Mouse (Mus musculus) hematopoietic multipotent progenitor cell, adult 10-12 weeks (in vitro differentiated cells): ENCODE data around the gene Madcam1. TPM values are rescaled to one million over a fixed set of nuclear protein-coding genes. Genes with fewer than 3 reads are reported as not detected.

Source experiments
- polyA plus RNA-seq: library from polyadenylated mRNA; stranded (reverse); fragments of >175 nt; gene quantifications from 2 replicates; pipeline ENCODE4 v1.2.3, GENCODE M21; 2012; ENCODE audit warnings: low replicate concordance

The Madcam1 gene
- 0.47 and 1.1 TPM in 2 replicates for polyA plus RNA-seq

GRCm38 (mm10) chr10:79664131-79664665, at the start of gene Madcam1:
Gene Madcam1 (plus strand): TSS chr10:79664559.

GRCm38 (mm10) chr10:79637128-79638110, 26.9 kb upstream of the Madcam1 start, which contains the start of gene Shc2:
Gene Shc2 (minus strand): TSS chr10:79637918.

GRCm38 (mm10) chr10:79645711-79646110, 18.6 kb upstream of the Madcam1 start, which contains the start of gene Odf3l2:
Gene Odf3l2 (minus strand): TSS chr10:79645738.

GRCm38 (mm10) chr10:79668771-79669575, 4.6 kb downstream of the Madcam1 start, which contains the start of gene Tpgs1:
Gene Tpgs1 (plus strand): TSS chr10:79669369.

GRCm38 (mm10) chr10:79681591-79682245, 17.4 kb downstream of the Madcam1 start, which contains the start of gene Cdc34:
Gene Cdc34 (plus strand): TSS chr10:79682195.

GRCm38 (mm10) chr10:79688720-79689119, 24.4 kb downstream of the Madcam1 start, which contains the start of gene Gzmm:
Gene Gzmm (plus strand): TSS chr10:79689020.

GRCm38 (mm10) chr10:79704065-79704969, 40.0 kb downstream of the Madcam1 start, which contains the start of gene Bsg:
Gene Bsg (plus strand): TSS chr10:79704491.

GRCm38 (mm10) chr10:79716254-79716987, 52.1 kb downstream of the Madcam1 start, which contains the start of gene Hcn2:
Gene Hcn2 (plus strand): TSS chr10:79716634.

Other genes with a start within 250 kb of the Madcam1 start
- gene Vmn2r83, start 195.8 kb upstream of the Madcam1 start, polyA plus RNA-seq, result not detected in 2 replicates
- 6.8 and 7.6 TPM in 2 replicates for gene Plpp2, start 130.8 kb upstream of the Madcam1 start, polyA plus RNA-seq
- 73.5 and 136 TPM in 2 replicates for gene Mier2, start 109.4 kb upstream of the Madcam1 start, polyA plus RNA-seq
- gene Theg, start 77.2 kb upstream of the Madcam1 start, polyA plus RNA-seq, result 1.3 TPM in 1 of 2 replicates, not detected in the other
- 0.04 TPM in 1 of 2 replicates, not detected in the other for gene C2cd4c, start 50.5 kb upstream of the Madcam1 start, polyA plus RNA-seq
- gene Shc2, start 26.6 kb upstream of the Madcam1 start, polyA plus RNA-seq, result 0.10 TPM in 1 of 2 replicates, not detected in the other
- gene Odf3l2, start 18.8 kb upstream of the Madcam1 start, polyA plus RNA-seq, result not detected in 2 replicates
- 102 and 157 TPM in 2 replicates for gene Tpgs1, start 4.8 kb downstream of the Madcam1 start, polyA plus RNA-seq
- 189 and 251 TPM in 2 replicates for gene Cdc34, start 17.6 kb downstream of the Madcam1 start, polyA plus RNA-seq
- 2.7 and 3.9 TPM in 2 replicates for gene Gzmm, start 24.5 kb downstream of the Madcam1 start, polyA plus RNA-seq
- gene Bsg, start 39.9 kb downstream of the Madcam1 start, polyA plus RNA-seq, result 581 and 590 TPM in 2 replicates
- gene Hcn2, start 52.1 kb downstream of the Madcam1 start, polyA plus RNA-seq, result 0.37 and 1.3 TPM in 2 replicates
- 36.7 and 50.9 TPM in 2 replicates for gene Polrmt, start 82.0 kb downstream of the Madcam1 start, polyA plus RNA-seq
- not detected in 2 replicates for gene Fgf22, start 90.5 kb downstream of the Madcam1 start, polyA plus RNA-seq
- gene Rnf126, start 102.4 kb downstream of the Madcam1 start, polyA plus RNA-seq, result 177 and 359 TPM in 2 replicates
- 4.2 and 4.3 TPM in 2 replicates for gene Fstl3, start 112.7 kb downstream of the Madcam1 start, polyA plus RNA-seq
- 0.31 and 0.33 TPM in 2 replicates for gene Prss57, start 126.4 kb downstream of the Madcam1 start, polyA plus RNA-seq
- 23.6 and 106 TPM in 2 replicates for gene Palm, start 129.0 kb downstream of the Madcam1 start, polyA plus RNA-seq
- gene Misp, start 156.4 kb downstream of the Madcam1 start, polyA plus RNA-seq, result 0.25 and 0.27 TPM in 2 replicates
- 339 and 505 TPM in 2 replicates for gene Ptbp1, start 189.9 kb downstream of the Madcam1 start, polyA plus RNA-seq
- 14.3 and 43.0 TPM in 2 replicates for gene Prtn3, start 209.9 kb downstream of the Madcam1 start, polyA plus RNA-seq
- 0.57 and 2.3 TPM in 2 replicates for gene Plppr3, start 210.1 kb downstream of the Madcam1 start, polyA plus RNA-seq
- gene Elane, start 221.7 kb downstream of the Madcam1 start, polyA plus RNA-seq, result 11.5 and 13.6 TPM in 2 replicates
- gene Cfd, start 226.3 kb downstream of the Madcam1 start, polyA plus RNA-seq, result not detected in 2 replicates
- gene Med16, start 244.4 kb downstream of the Madcam1 start, polyA plus RNA-seq, result 45.3 and 64.9 TPM in 2 replicates
- gene Gm26602, start 246.3 kb downstream of the Madcam1 start, polyA plus RNA-seq, result 0.88 TPM in 1 of 2 replicates, not detected in the other